Mouse (Mus musculus): ENCODE results near the gene Txndc11.

Gene Txndc11

GRCm38 (mm10) chr16:11064742-11065141 is 69.7 kb downstream of the Txndc11 start:
- DNase-seq (ENCODE audit: low spot score), result no peak

GRCm38 (mm10) chr16:11064341-11064740 is 70.1 kb downstream of the Txndc11 start:
- DNase-seq (ENCODE audit: low spot score), result no peak

- peak; percentile 85 for DNase-seq (ENCODE audit: low spot score)
Observed at GRCm38 (mm10) chr16:11062794-11063721, 71.4 kb downstream of the Txndc11 start.

- DNase-seq (ENCODE audit: low spot score), result no peak
Observed at GRCm38 (mm10) chr16:11060645-11061044, 73.8 kb downstream of the Txndc11 start, which contains the start of gene Snn. Gene Snn (plus strand): TSS chr16:11060945.

- no peak for DNase-seq (ENCODE audit: low spot score)
Observed at GRCm38 (mm10) chr16:11055916-11056315, 78.5 kb downstream of the Txndc11 start.

- DNase-seq (ENCODE audit: low spot score), result no peak
Observed at GRCm38 (mm10) chr16:11054871-11055270, 79.6 kb downstream of the Txndc11 start.

- DNase-seq (ENCODE audit: low spot score), result no peak
Observed at GRCm38 (mm10) chr16:11054409-11054808, 80.0 kb downstream of the Txndc11 start.

GRCm38 (mm10) chr16:11051134-11051533 is 83.3 kb downstream of the Txndc11 start:
- no peak for DNase-seq (ENCODE audit: low spot score)

- DNase-seq (ENCODE audit: low spot score), result no peak
Observed at GRCm38 (mm10) chr16:11050226-11050625, 84.2 kb downstream of the Txndc11 start.

GRCm38 (mm10) chr16:11047130-11047529 is 87.3 kb downstream of the Txndc11 start:
- no peak for DNase-seq (ENCODE audit: low spot score)

- DNase-seq (ENCODE audit: low spot score), result no peak
Observed at GRCm38 (mm10) chr16:11046437-11046836, 88.0 kb downstream of the Txndc11 start.

GRCm38 (mm10) chr16:11043239-11043638 is 91.2 kb downstream of the Txndc11 start:
- DNase-seq (ENCODE audit: low spot score), result no peak

- DNase-seq (ENCODE audit: low spot score), result no peak
Observed at GRCm38 (mm10) chr16:11040603-11041002, 93.8 kb downstream of the Txndc11 start.

- DNase-seq (ENCODE audit: low spot score), result peak; percentile 64
Observed at GRCm38 (mm10) chr16:11035790-11036431, 98.5 kb downstream of the Txndc11 start.

GRCm38 (mm10) chr16:11035273-11035672 is 99.2 kb downstream of the Txndc11 start:
- no peak for DNase-seq (ENCODE audit: low spot score)

- peak; percentile 84 for DNase-seq (ENCODE audit: low spot score)
Observed at GRCm38 (mm10) chr16:11034193-11034803, 100.2 kb downstream of the Txndc11 start.

- no peak for DNase-seq (ENCODE audit: low spot score)
Observed at GRCm38 (mm10) chr16:11031320-11031719, 103.1 kb downstream of the Txndc11 start.

- no peak for DNase-seq (ENCODE audit: low spot score)
Observed at GRCm38 (mm10) chr16:11030844-11031243, 103.6 kb downstream of the Txndc11 start.

- DNase-seq (ENCODE audit: low spot score), result no peak
Observed at GRCm38 (mm10) chr16:11028206-11028605, 106.2 kb downstream of the Txndc11 start.
